Mouse (Mus musculus): ENCODE results near the gene Plekhd1. TPM values are rescaled to one million over a fixed set of nuclear protein-coding genes. Genes with fewer than 3 reads are reported as not detected.

Gene Plekhd1
- total RNA-seq, 2 experiments from 2014 or later = 5.6 to 6.5 TPM

- no peak for TF ChIP-seq CTCF (conservative IDR thresholded peaks at IDR 0.05)
- peak; percentile 61 to 69 for DNase-seq (ENCODE audit: low spot score in 2 of 2)
- Histone ChIP-seq H3K27ac (peak overlapping the region; percentile 88), H3K4me3 (no peak overlapping the region)
These were observed 44.3 kb downstream of the Plekhd1 start for GRCm38 (mm10) chr12:80736464-80737282.

DNA sequence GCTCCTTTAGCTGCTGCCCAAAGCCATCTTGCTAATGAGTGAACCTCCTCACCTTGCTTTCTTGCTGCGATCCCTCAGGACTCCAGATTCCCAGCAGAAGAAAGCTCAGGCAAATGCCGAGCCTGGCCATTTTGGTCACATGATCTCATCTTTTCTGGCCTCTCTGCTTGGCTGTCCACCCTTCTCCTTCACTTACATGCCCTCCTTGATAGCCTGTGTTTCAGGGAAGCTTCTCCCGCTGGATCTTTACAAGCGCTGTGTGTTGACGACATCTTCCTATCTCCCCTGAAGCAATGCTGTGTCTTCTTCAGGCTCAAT lies 44.9 kb downstream of the Plekhd1 start:
- peak overlapping the region; percentile 83 for H3K27ac ChIP-seq

DNA sequence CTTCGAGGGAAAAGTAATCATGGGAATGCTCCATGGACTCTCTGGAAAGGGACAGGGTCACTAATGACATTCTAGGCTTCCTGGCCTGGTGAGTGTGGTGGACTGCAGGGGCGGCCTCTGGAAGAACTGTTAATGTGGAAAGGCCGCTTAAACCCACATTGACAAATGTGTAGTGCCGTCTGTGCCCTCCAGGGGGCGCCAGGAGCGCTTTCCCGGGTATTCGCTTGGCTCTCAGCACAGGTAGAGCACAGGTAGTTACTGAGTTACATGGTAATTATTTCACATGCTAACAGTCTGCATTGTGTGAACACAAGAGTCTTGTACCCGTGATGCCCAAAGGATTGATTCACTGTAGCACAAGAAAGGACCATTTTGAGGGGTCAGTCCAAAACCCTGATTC lies 47.1 kb downstream of the Plekhd1 start:
- DNase-seq (ENCODE audit: low spot score in 2 of 2) = no peak
- H3K4me3 ChIP-seq = no peak overlapping the region
- peak; percentile 77 for TF ChIP-seq CTCF (conservative IDR thresholded peaks at IDR 0.05)

More for the DNA sequence above, 44.9 kb downstream of the Plekhd1 start:
- DNase-seq (ENCODE audit: low spot score in 2 of 2) = no peak
- H3K4me3 ChIP-seq = no peak overlapping the region
- TF ChIP-seq CTCF (conservative IDR thresholded peaks at IDR 0.05) = no peak

GRCm38 (mm10) chr12:80744614-80745013 lies 52.2 kb downstream of the Plekhd1 start:
- no peak for TF ChIP-seq CTCF (conservative IDR thresholded peaks at IDR 0.05)
- no peak for DNase-seq (ENCODE audit: low spot score in 2 of 2)
- Histone ChIP-seq H3K4me3 (no peak overlapping the region), H3K27ac (peak overlapping the region; percentile 51)

More for the DNA sequence above, 47.1 kb downstream of the Plekhd1 start:
- H3K27ac ChIP-seq = no peak overlapping the region

GRCm38 (mm10) chr12:80746031-80746813 lies 53.8 kb downstream of the Plekhd1 start:
- H3K27ac ChIP-seq = peak overlapping the region; percentile 83
- TF ChIP-seq CTCF (conservative IDR thresholded peaks at IDR 0.05) = no peak
- DNase-seq (ENCODE audit: low spot score in 2 of 2) = peak; percentile 48 to 54

GRCm38 (mm10) chr12:80751556-80751955 lies 59.2 kb downstream of the Plekhd1 start:
- no peak for TF ChIP-seq CTCF (conservative IDR thresholded peaks at IDR 0.05)
- H3K27ac ChIP-seq = peak overlapping the region; percentile 36; the same call in 1 of the 2 replicates
- no peak for DNase-seq (ENCODE audit: low spot score in 2 of 2)
- no peak overlapping the region for H3K4me3 ChIP-seq

More at GRCm38 (mm10) chr12:80746031-80746813, 53.8 kb downstream of the Plekhd1 start:
- H3K4me3 ChIP-seq = no peak overlapping the region

DNA sequence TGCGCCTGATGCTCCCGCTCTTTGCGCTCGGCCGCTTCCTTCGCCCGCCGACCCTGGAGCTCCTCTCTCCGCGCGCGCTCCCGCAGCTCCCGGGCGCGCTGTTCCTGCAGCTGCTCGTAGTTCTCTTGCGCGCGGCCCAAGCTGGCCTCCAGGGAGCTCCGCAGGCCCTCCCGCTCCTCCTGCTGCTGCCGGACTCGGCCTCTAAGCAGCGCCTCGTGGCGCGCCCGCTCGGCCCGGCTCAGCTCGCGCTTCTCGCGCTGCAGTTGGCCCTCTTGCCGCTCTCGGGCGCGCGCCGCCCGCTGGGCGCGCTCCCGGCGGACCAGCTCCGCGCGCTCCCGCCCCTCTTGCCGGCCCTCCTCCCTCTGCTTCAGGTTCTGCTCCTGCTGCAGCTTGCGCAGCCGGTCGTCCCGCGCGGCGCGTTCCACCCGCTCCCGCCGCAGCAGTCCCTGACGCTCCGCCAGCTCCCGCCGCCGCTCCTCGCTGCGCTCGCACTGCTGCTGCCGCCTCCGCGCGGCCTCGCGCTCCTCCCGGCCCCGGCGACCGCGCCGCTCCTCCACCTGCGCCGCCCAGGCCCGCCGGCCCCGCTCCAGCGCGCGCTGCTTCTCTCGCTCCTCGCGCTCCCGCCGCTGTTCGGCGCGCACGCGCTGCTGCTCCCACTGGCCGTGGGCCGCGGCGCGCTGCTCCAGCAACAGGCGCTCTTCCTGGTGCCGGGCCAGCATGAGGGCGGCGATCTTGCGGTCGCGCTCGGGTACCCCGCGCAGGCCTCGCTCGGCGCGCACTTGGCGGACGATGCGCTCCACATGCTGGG lies 65.6 kb downstream of the Plekhd1 start:
- DNase-seq (ENCODE audit: low spot score in 2 of 2) = no peak
- Histone ChIP-seq H3K27ac (no peak overlapping the region), H3K4me3 (peak overlapping the region; percentile 86)
- no peak for TF ChIP-seq CTCF (conservative IDR thresholded peaks at IDR 0.05)

DNA sequence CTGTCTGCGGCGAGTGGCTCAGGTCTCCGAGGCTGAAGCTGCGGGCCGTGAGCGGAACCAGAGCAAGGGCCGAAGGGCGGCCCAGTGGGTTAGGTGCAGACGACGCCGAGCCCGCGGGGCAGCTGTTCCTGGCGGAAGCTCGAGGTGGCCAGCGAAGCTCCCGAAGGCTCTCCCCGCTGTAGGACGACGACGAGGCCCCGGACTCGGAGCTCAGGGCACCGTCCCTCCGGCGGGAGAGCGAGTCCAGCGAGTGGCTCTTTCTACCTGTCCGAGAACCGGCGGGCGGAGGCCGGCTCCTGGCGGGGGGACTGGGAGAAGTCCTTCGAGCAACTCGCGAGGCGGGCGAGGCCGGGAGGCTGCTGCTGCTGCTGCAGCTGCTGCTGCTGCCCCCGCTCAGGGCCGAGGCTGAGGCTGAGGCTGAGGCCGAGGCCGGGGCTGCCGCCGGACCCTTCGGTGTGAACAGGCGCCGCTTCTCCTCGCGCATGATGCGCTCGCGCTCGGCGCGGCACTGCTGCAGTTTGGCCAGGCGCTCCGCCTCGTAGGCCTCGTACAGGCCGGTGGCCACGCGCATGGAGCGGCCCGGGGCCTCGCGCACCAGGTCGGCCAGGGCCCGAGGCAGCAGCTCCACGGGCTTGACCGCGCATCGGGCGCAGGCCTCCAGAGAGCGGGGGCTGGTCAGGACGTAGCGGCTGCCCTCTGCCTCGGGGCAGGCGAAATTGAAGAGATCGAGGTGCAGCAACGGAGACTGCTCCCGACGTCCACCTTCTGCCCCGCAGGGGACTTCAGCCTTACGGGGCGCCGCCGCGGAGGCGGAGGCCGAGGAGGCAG lies 66.4 kb downstream of the Plekhd1 start:
- Histone ChIP-seq H3K27ac (peak overlapping the region; percentile 91), H3K4me3 (peak overlapping the region; percentile 86)
- DNase-seq (ENCODE audit: low spot score in 2 of 2) = no peak
- no peak for TF ChIP-seq CTCF (conservative IDR thresholded peaks at IDR 0.05)

DNA sequence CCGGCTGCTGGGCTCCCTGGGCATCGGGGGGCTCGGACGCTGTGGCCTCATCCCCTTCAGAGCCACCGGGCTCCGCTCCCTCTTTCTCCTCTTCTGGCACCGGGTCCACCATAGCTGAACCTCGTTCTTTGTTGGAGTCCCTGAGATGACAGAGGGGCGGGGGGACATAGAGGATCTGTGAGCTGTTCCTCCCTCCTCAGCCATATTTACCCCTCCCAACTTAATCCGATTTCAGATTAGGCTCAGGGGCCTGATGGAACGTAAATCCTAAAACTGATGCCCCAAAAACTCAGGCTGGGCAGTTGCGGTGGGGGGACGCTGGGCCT lies 67.0 kb downstream of the Plekhd1 start:
- Histone ChIP-seq H3K4me3 (peak overlapping the region; percentile 86), H3K27ac (peak overlapping the region; percentile 91)
- DNase-seq (ENCODE audit: low spot score in 2 of 2) = no peak
- no peak for TF ChIP-seq CTCF (conservative IDR thresholded peaks at IDR 0.05)

DNA sequence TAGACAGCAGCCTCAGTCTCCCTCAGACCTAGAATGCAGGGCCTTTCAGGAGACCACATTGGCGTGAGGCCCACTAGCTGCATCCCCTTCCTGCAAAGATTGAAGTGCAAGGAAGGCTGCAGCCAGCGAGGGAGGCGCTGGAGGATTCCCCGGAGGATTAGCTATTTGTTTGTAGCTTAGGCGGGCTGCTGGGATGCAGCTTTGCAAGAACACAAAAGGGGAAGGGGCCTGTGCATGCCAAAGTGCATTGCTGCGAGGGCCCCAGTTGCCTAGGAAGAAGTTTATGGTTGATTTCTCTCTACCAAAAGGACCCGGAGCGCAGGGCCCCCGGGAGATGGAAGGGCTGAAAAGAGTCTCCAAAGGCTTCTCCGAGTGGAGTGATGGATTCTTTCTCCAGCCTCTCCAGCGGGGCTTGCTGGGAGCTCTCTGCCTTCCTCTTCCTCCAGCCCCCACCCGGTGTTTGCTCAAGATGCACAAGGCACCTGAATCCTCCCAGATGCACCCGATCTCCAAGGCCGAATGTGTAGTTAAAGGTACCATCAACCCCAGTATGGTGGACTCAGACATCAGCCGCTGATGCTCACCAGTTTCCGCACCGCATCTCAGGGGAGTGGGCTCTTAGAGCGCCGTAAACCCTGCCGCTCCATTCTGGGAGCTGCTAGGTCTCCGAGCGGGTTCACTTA lies 67.5 kb downstream of the Plekhd1 start:
- TF ChIP-seq CTCF (conservative IDR thresholded peaks at IDR 0.05) = no peak
- H3K4me3 ChIP-seq = peak overlapping the region; percentile 86
- DNase-seq (ENCODE audit: low spot score in 2 of 2) = peak in 1 of 2 experiments; percentile 32
- peak overlapping the region; percentile 91 for H3K27ac ChIP-seq

- peak; percentile 95 for TF ChIP-seq CTCF (conservative IDR thresholded peaks at IDR 0.05)
- DNase-seq (ENCODE audit: low spot score in 2 of 2) = peak; percentile 85 to 87
- peak within 1 kb of the TSS; percentile 86 for H3K4me3 ChIP-seq
- H3K27ac ChIP-seq = peak within 1 kb of the TSS; percentile 91
These were observed 68.0 kb downstream of the Plekhd1 start, which contains the start of gene Ccdc177 for GRCm38 (mm10) chr12:80760396-80760801. Gene Ccdc177, minus strand, starts transcription at chr12:80760687.

Data from layer of hippocampus, adult 2 months (tissue).